Mouse (Mus musculus): ENCODE results near the gene Polr2j.

- TF ChIP-seq GATA1 (IDR thresholded peaks at IDR 0.05; ENCODE audit: low read length) (no peak), TAL1 (IDR thresholded peaks at IDR 0.05; ENCODE audit: low read length) (no peak)
Measured at GRCm38 (mm10) chr5:136170512-136171362, 54.3 kb downstream of the Polr2j start, which contains the start of gene Orai2.
